Mouse (Mus musculus) gastrocnemius, postnatal 4 days (tissue): ENCODE results near the gene St3gal3. TPM values are rescaled to one million over a fixed set of nuclear protein-coding genes. Genes with fewer than 3 reads are reported as not detected.

Experiments used
- total RNA-seq, 2 experiments: library from RNA; stranded (reverse); gene quantifications; 2 replicates each; pipeline ENCODE4 v1.2.3; 2021

The St3gal3 gene
- total RNA-seq, 2 experiments from 2014 or later: 34.9 to 37.5 TPM

Other genes with a start within 250 kb of the St3gal3 start
- 10 to 100 TPM; 67.0 to 70.8 TPM for gene Atp6v0b, start 247.6 kb downstream of the St3gal3 start, total RNA-seq
- gene Dph2, start 242.9 kb downstream of the St3gal3 start, total RNA-seq: 1 to 10 TPM; 4.6 to 5.3 TPM
- 100 to 1,000 TPM; 124 to 135 TPM for gene Ipo13, start 219.9 kb downstream of the St3gal3 start, total RNA-seq
- gene Artn, start 205.2 kb downstream of the St3gal3 start, total RNA-seq: 1 to 10 TPM; 1.4 to 2.0 TPM
- gene Kdm4a, start 45.1 kb upstream of the St3gal3 start, total RNA-seq: 10 to 100 TPM; 34.4 to 35.7 TPM
- gene Ptprf, start 156.5 kb upstream of the St3gal3 start, total RNA-seq: 10 to 100 TPM; 28.9 to 30.0 TPM